Mouse (Mus musculus): ENCODE results near the gene Gm7361. TPM values are rescaled to one million over a fixed set of nuclear protein-coding genes. Genes with fewer than 3 reads are reported as not detected.
"Not testable (repeated sequence)": the region's sequence is repeated elsewhere in the genome, so short reads cannot be mapped to it uniquely, and the experiment has no call there.

The Gm7361 gene
- not detected in 2 replicates for polyA plus RNA-seq (2014; fragmentation: Nextera tagmentation; extraction: Ambion mirVana)

DNA sequence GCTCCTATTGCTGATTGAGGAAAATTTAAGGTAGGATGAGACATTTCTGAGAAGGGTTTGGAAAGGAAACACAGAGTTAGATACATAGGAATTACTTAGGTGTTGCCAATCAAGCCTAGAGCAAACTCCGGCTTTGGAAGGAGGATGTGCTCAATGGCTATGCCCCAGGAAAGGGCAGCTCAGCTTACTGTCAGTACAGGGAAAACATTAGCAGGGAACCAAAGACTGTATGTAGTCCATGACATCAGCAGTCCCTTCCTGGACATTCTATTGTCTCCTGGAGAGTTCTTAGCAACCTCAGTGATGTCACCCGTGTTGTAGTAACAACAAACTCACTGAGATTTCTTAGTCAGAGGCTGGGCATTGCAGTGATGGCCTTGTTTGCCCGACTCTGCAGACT lies at the start of gene Gm7361:
Gene Gm7361, plus strand, starts transcription at position 301 of the 400 bp plus-strand sequence.
- H3K36me3 ChIP-seq (ENCODE audit: control insufficient read depth, insufficient read depth, low read length); H3K9me3 ChIP-seq (ENCODE audit: control insufficient read depth, low read length); H3K4me3 ChIP-seq (ENCODE audit: low read depth, low read length); H3K4me1 ChIP-seq (replicated peaks; ENCODE audit: control insufficient read depth, insufficient read depth, low read length); H3K27ac ChIP-seq (ENCODE audit: low read depth, low read length); ATAC-seq (replicated peaks; ENCODE audit: low FRiP score); H3K9ac ChIP-seq (ENCODE audit: low read depth, low read length); H3K4me2 ChIP-seq; H3K27me3 ChIP-seq (replicated peaks; ENCODE audit: control insufficient read depth, insufficient read depth, low read length); DNase-seq (ENCODE audit: low spot score): not testable (repeated sequence)
- WGBS, result 69% methylated on average over 3 of the region's 3 CpGs

DNA sequence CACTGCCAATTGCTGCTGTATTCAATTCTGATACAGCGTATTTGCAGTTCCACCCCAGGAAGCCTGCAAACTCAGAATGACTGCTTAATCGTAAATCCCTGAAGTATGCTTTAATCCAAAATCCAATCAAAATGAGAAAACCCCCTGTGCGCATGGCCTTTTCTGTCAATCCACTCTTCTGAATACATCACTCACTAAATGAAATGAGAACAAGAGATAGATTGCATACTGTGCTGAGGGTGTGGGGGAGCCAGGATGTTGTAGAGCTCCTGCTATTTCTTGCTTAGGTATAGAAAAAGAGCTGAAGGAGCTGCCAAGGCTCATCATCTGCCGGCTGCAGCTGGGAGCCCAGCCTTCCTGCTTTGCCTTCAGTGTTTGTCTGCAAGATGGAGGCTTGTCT lies 46.5 kb upstream of the Gm7361 start:
- H3K4me2 ChIP-seq, result no peak overlapping the region
- no peak overlapping the region for H3K4me3 ChIP-seq (ENCODE audit: low read depth, low read length)
- H3K9ac ChIP-seq (ENCODE audit: low read depth, low read length), result no peak overlapping the region
- WGBS, result 81% methylated on average over 4 of the region's 4 CpGs
- ATAC-seq (replicated peaks; ENCODE audit: low FRiP score), result no peak
- H3K27me3 ChIP-seq (replicated peaks; ENCODE audit: control insufficient read depth, insufficient read depth, low read length), result no peaks in the 10 kb centered on the region
- no peak for DNase-seq (ENCODE audit: low spot score)
- no peaks in the 10 kb centered on the region for H3K36me3 ChIP-seq (ENCODE audit: control insufficient read depth, insufficient read depth, low read length)
- H3K9me3 ChIP-seq (ENCODE audit: control insufficient read depth, low read length), result no peaks in the 10 kb centered on the region
- H3K4me1 ChIP-seq (replicated peaks; ENCODE audit: control insufficient read depth, insufficient read depth, low read length), result no peaks in the 10 kb centered on the region
- H3K27ac ChIP-seq (ENCODE audit: low read depth, low read length), result no peak overlapping the region

GRCm38 (mm10) chr5:26222076-26222475 lies 35.4 kb upstream of the Gm7361 start:
- Histone ChIP-seq H3K36me3 (ENCODE audit: control insufficient read depth, insufficient read depth, low read length) (no peaks in the 10 kb centered on the region), H3K4me3 (ENCODE audit: low read depth, low read length) (no peak overlapping the region), H3K4me2 (no peak overlapping the region), H3K27ac (ENCODE audit: low read depth, low read length) (no peak overlapping the region), H3K27me3 (replicated peaks; ENCODE audit: control insufficient read depth, insufficient read depth, low read length) (no peaks in the 10 kb centered on the region), H3K9me3 (ENCODE audit: control insufficient read depth, low read length) (no peaks in the 10 kb centered on the region), H3K9ac (ENCODE audit: low read depth, low read length) (no peak overlapping the region), H3K4me1 (replicated peaks; ENCODE audit: control insufficient read depth, insufficient read depth, low read length) (no peaks in the 10 kb centered on the region)
- WGBS, result 63% methylated on average over 1 of the region's 1 CpGs
- ATAC-seq (replicated peaks; ENCODE audit: low FRiP score) (no peak), DNase-seq (ENCODE audit: low spot score) (no peak)

- not testable (repeated sequence) for H3K9ac ChIP-seq (ENCODE audit: low read depth, low read length); H3K9me3 ChIP-seq (ENCODE audit: control insufficient read depth, low read length); H3K36me3 ChIP-seq (ENCODE audit: control insufficient read depth, insufficient read depth, low read length); H3K4me2 ChIP-seq; H3K27me3 ChIP-seq (replicated peaks; ENCODE audit: control insufficient read depth, insufficient read depth, low read length); H3K4me1 ChIP-seq (replicated peaks; ENCODE audit: control insufficient read depth, insufficient read depth, low read length); DNase-seq (ENCODE audit: low spot score); ATAC-seq (replicated peaks; ENCODE audit: low FRiP score); H3K27ac ChIP-seq (ENCODE audit: low read depth, low read length); H3K4me3 ChIP-seq (ENCODE audit: low read depth, low read length)
- WGBS, result 60% methylated on average over 3 of the region's 3 CpGs
These were observed 9.2 kb downstream of the Gm7361 start for GRCm38 (mm10) chr5:26266656-26267055.

DNA sequence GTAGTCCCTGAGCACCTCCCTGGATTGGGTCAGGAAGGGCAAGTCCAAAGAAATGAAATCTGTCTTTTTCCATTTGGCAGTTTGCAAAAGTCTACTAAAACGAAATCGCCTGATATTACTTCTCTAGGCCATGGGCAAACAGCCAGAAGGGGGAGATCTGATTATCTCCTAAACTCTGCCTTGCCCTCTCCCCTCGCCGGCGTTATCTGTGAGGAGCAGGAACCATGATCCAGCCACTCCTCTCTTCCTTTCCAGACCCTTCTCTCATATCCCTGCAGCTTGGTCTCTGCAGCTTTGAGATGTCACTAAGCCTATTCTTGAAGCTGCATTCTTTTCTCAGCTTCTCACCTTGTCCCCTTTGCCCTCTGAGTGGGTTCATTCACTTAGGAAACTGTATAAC lies 22.9 kb downstream of the Gm7361 start:
- DNase-seq (ENCODE audit: low spot score), result no peak
- Histone ChIP-seq H3K9me3 (ENCODE audit: control insufficient read depth, low read length) (no peaks in the 10 kb centered on the region), H3K27ac (ENCODE audit: low read depth, low read length) (no peak overlapping the region), H3K4me1 (replicated peaks; ENCODE audit: control insufficient read depth, insufficient read depth, low read length) (no peaks in the 10 kb centered on the region), H3K27me3 (replicated peaks; ENCODE audit: control insufficient read depth, insufficient read depth, low read length) (no peaks in the 10 kb centered on the region), H3K36me3 (ENCODE audit: control insufficient read depth, insufficient read depth, low read length) (no peaks in the 10 kb centered on the region), H3K4me2 (no peak overlapping the region), H3K9ac (ENCODE audit: low read depth, low read length) (no peak overlapping the region), H3K4me3 (ENCODE audit: low read depth, low read length) (no peak overlapping the region)
- peak; percentile 74 for ATAC-seq (replicated peaks; ENCODE audit: low FRiP score)
- WGBS, result 47% methylated on average over 5 of the region's 5 CpGs

DNA sequence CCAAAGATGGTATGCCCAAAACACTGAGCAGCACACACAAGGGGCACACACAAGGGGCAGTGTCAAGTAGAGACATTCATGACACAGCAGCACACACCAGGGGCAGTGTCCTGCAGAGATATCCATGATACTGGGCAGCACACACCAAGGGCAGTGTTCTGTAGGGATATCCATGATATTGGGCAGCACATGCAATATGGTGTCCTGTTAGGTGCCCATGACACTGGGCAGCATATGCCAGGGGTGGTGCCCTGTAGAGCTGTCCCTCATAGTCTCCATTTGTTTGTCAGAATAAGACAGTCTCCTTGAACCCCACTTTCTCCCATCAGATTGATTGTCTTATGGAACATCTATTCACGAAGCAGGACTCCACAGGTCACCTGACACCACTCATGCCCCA lies 24.2 kb downstream of the Gm7361 start:
- H3K4me2 ChIP-seq, result no peak overlapping the region
- no peaks in the 10 kb centered on the region for H3K27me3 ChIP-seq (replicated peaks; ENCODE audit: control insufficient read depth, insufficient read depth, low read length)
- H3K27ac ChIP-seq (ENCODE audit: low read depth, low read length), result no peak overlapping the region
- H3K9ac ChIP-seq (ENCODE audit: low read depth, low read length), result no peak overlapping the region
- H3K36me3 ChIP-seq (ENCODE audit: control insufficient read depth, insufficient read depth, low read length), result no peaks in the 10 kb centered on the region
- DNase-seq (ENCODE audit: low spot score) (no peak), ATAC-seq (replicated peaks; ENCODE audit: low FRiP score) (no peak)
- H3K9me3 ChIP-seq (ENCODE audit: control insufficient read depth, low read length), result no peaks in the 10 kb centered on the region
- 86% methylated on average over 1 of the region's 1 CpGs for WGBS
- no peak overlapping the region for H3K4me3 ChIP-seq (ENCODE audit: low read depth, low read length)
- no peaks in the 10 kb centered on the region for H3K4me1 ChIP-seq (replicated peaks; ENCODE audit: control insufficient read depth, insufficient read depth, low read length)

GRCm38 (mm10) chr5:26282282-26282681 lies 24.8 kb downstream of the Gm7361 start:
- peak; percentile 68 for ATAC-seq (replicated peaks; ENCODE audit: low FRiP score)
- DNase-seq (ENCODE audit: low spot score), result peak; percentile 34
- no peaks in the 10 kb centered on the region for H3K27me3 ChIP-seq (replicated peaks; ENCODE audit: control insufficient read depth, insufficient read depth, low read length)

GRCm38 (mm10) chr5:26283399-26283798 lies 25.9 kb downstream of the Gm7361 start:
- no peaks in the 10 kb centered on the region for H3K4me1 ChIP-seq (replicated peaks; ENCODE audit: control insufficient read depth, insufficient read depth, low read length)
- WGBS, result 84% methylated on average over 1 of the region's 1 CpGs
- no peak overlapping the region for H3K4me3 ChIP-seq (ENCODE audit: low read depth, low read length)
- no peaks in the 10 kb centered on the region for H3K36me3 ChIP-seq (ENCODE audit: control insufficient read depth, insufficient read depth, low read length)
- no peaks in the 10 kb centered on the region for H3K27me3 ChIP-seq (replicated peaks; ENCODE audit: control insufficient read depth, insufficient read depth, low read length)
- no peak overlapping the region for H3K27ac ChIP-seq (ENCODE audit: low read depth, low read length)
- H3K9me3 ChIP-seq (ENCODE audit: control insufficient read depth, low read length), result no peaks in the 10 kb centered on the region
- H3K9ac ChIP-seq (ENCODE audit: low read depth, low read length), result no peak overlapping the region
- H3K4me2 ChIP-seq, result no peak overlapping the region
- no peak for DNase-seq (ENCODE audit: low spot score)
- ATAC-seq (replicated peaks; ENCODE audit: low FRiP score), result no peak

More at GRCm38 (mm10) chr5:26282282-26282681, 24.8 kb downstream of the Gm7361 start:
- Histone ChIP-seq H3K27ac (ENCODE audit: low read depth, low read length) (no peak overlapping the region), H3K4me2 (no peak overlapping the region), H3K9ac (ENCODE audit: low read depth, low read length) (no peak overlapping the region), H3K36me3 (ENCODE audit: control insufficient read depth, insufficient read depth, low read length) (no peaks in the 10 kb centered on the region), H3K4me3 (ENCODE audit: low read depth, low read length) (no peak overlapping the region), H3K9me3 (ENCODE audit: control insufficient read depth, low read length) (no peaks in the 10 kb centered on the region), H3K4me1 (replicated peaks; ENCODE audit: control insufficient read depth, insufficient read depth, low read length) (no peaks in the 10 kb centered on the region)
- 5% methylated on average over 4 of the region's 4 CpGs for WGBS

GRCm38 (mm10) chr5:26291621-26292020 lies 34.1 kb downstream of the Gm7361 start:
- no peak overlapping the region for H3K4me3 ChIP-seq (ENCODE audit: low read depth, low read length)
- H3K36me3 ChIP-seq (ENCODE audit: control insufficient read depth, insufficient read depth, low read length), result no peaks in the 10 kb centered on the region
- H3K27me3 ChIP-seq (replicated peaks; ENCODE audit: control insufficient read depth, insufficient read depth, low read length), result no peaks in the 10 kb centered on the region
- ATAC-seq (replicated peaks; ENCODE audit: low FRiP score) (no peak), DNase-seq (ENCODE audit: low spot score) (no peak)
- no peak overlapping the region for H3K27ac ChIP-seq (ENCODE audit: low read depth, low read length)
- no peak overlapping the region for H3K4me2 ChIP-seq
- H3K4me1 ChIP-seq (replicated peaks; ENCODE audit: control insufficient read depth, insufficient read depth, low read length), result no peaks in the 10 kb centered on the region
- WGBS, result 58% methylated on average over 1 of the region's 1 CpGs
- H3K9ac ChIP-seq (ENCODE audit: low read depth, low read length), result no peak overlapping the region
- H3K9me3 ChIP-seq (ENCODE audit: control insufficient read depth, low read length), result no peaks in the 10 kb centered on the region

Data from liver, embryonic 11.5 days (tissue).